ENCODE assay signal across 9 mouse cellular contexts in the genomic region with DNA sequence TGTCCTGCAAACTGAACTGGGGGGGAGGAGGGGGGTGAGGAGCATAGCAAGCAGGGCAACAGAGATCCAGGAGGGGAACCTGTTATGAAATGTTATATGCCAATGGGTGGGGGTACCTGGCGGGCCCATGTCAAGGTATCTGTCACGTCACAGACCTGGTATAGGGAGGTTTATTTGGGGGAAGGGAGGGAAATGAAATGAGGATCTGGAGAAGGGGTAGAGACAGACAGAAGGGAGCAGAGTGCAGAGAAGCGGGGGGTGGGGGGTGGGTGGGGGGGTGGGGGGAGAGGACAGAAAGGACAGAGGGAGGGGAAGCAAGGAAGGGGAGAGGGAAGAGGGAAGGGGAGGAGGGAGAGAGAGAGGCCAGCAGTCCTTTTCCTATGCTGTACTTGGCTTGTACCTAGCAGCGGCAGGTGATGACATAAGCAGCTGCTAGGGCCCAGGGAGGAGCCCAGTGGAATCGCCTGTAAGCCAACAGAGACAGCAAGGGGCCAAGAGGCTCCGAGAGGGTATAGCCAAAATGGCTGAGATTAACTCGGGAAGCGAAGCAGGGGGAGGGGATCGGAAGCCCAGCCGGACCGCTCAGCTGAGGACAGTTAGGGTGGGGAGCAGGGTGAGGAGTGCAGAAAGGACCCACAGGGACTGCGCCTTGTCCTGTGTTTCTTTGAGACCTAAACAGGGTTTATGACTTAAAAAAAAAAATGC. TPM values are rescaled to one million over a fixed set of nuclear protein-coding genes. Genes with fewer than 3 reads are reported as not detected.
DNase-seq lines count a peak whose midpoint lies in the region; ATAC-seq and TF ChIP-seq lines count a peak whose summit lies in the region.
"Had no signal": no experiment of that assay in that cellular context is flagged by ENCODE, and none has a peak within 500 bp of the region (broad histone marks: within the 10 kb centered on the region; RNA-seq: fewer than 3 reads in every experiment).

No protein-coding gene starts in this region.

- no peak for TF ChIP-seq CTCF in lung, embryonic 14.5 days (IDR thresholded peaks at IDR 0.05; ENCODE audit: low read depth)
- no peak for TF ChIP-seq CTCF in hindbrain, postnatal 0 days (IDR thresholded peaks at IDR 0.05; ENCODE audit: low read depth)

- H3K27me3 ChIP-seq in lung, embryonic 14.5 days (ENCODE audit: insufficient read depth, low read length): no peaks in the 10 kb centered on the region
- no peaks in the 10 kb centered on the region for H3K27me3 ChIP-seq in embryonic facial prominence, embryonic 15.5 days
- no peaks in the 10 kb centered on the region for H3K27me3 ChIP-seq in hindbrain, postnatal 0 days (ENCODE audit: insufficient read depth, low read length)

- H3K9me3 ChIP-seq in lung, embryonic 14.5 days (ENCODE audit: low read depth, low read length): no peaks in the 10 kb centered on the region
- no peaks in the 10 kb centered on the region for H3K9me3 ChIP-seq in embryonic facial prominence, embryonic 15.5 days (replicated peaks)
- no peaks in the 10 kb centered on the region for H3K9me3 ChIP-seq in hindbrain, postnatal 0 days (ENCODE audit: low read length)

- peak overlapping the region; percentile 67 for H3K4me2 ChIP-seq in lung, embryonic 14.5 days
- H3K4me2 ChIP-seq in embryonic facial prominence, embryonic 15.5 days (replicated peaks): peak overlapping the region; percentile 54
- peak overlapping the region; percentile 56 for H3K4me2 ChIP-seq in hindbrain, postnatal 0 days (ENCODE audit: low read depth, low read length)

- peak overlapping the region; percentile 30 for H3K9ac ChIP-seq in lung, embryonic 14.5 days
- no peak overlapping the region for H3K9ac ChIP-seq in embryonic facial prominence, embryonic 15.5 days
- H3K9ac ChIP-seq in hindbrain, postnatal 0 days (replicated peaks; ENCODE audit: low read length): 0 out of 2 replicates have a peak overlapping the region, but pooled peaks have one; percentile 28

- H3K4me3 ChIP-seq in lung, embryonic 14.5 days (ENCODE audit: low read depth, low read length): peak overlapping the region; percentile 21
- H3K4me3 ChIP-seq in embryonic facial prominence, embryonic 15.5 days (replicated peaks): peak overlapping the region; percentile 35
- H3K4me3 ChIP-seq in hindbrain, postnatal 0 days (ENCODE audit: low read length): peak overlapping the region; percentile 25

- 9% methylated on average over 11 of the region's 12 CpGs for WGBS in lung, embryonic 14.5 days
- WGBS in embryonic facial prominence, embryonic 15.5 days: 7% methylated on average over 12 of the region's 12 CpGs
- WGBS in hindbrain, postnatal 0 days: 17% methylated on average over 12 of the region's 12 CpGs

- H3K36me3 ChIP-seq in lung, embryonic 14.5 days (ENCODE audit: insufficient read depth): no peaks in the 10 kb centered on the region
- no peaks in the 10 kb centered on the region for H3K36me3 ChIP-seq in embryonic facial prominence, embryonic 15.5 days
- no peaks in the 10 kb centered on the region for H3K36me3 ChIP-seq in hindbrain, postnatal 0 days (ENCODE audit: insufficient read depth, low read length)

- H3K4me1 ChIP-seq in lung, embryonic 14.5 days (ENCODE audit: insufficient read depth): peaks cover 6% of the 10 kb centered on the region; the same call in 1 of the 2 replicates
- H3K4me1 ChIP-seq in embryonic facial prominence, embryonic 15.5 days: 0 out of 2 replicates have a peak, but pooled peaks cover 7% of the 10 kb centered on the region
- no peaks in the 10 kb centered on the region for H3K4me1 ChIP-seq in hindbrain, postnatal 0 days (ENCODE audit: insufficient read depth, low read length)

- peak; percentile 90 for ATAC-seq in lung, embryonic 14.5 days (ENCODE audit: insufficient read depth)
- ATAC-seq in embryonic facial prominence, embryonic 15.5 days (ENCODE audit: insufficient number of reproducible peaks, low FRiP score, low TSS enrichment, low read depth): no peak
- peak; percentile 55 for ATAC-seq in hindbrain, postnatal 0 days

- no peak overlapping the region; the same call in 1 of the 2 replicates for H3K27ac ChIP-seq in lung, embryonic 14.5 days (ENCODE audit: low read depth)
- no peak overlapping the region for H3K27ac ChIP-seq in embryonic facial prominence, embryonic 15.5 days (replicated peaks)
- H3K27ac ChIP-seq in hindbrain, postnatal 0 days: no peak overlapping the region

- peak; percentile 71 for DNase-seq in lung, embryonic 14.5 days
- no peak for DNase-seq in lung, postnatal 25 days (ENCODE audit: low spot score)
- peak; percentile 37 for DNase-seq in hindbrain, postnatal 0 days (ENCODE audit: low spot score)
- DNase-seq in mesoderm, embryonic 11.5 days (ENCODE audit: low read depth, low spot score): peak; percentile 49
- DNase-seq in yolk sac, embryonic 10.5 days (ENCODE audit: low spot score): peak; percentile 4
- no peak for DNase-seq in T-cell, adult 2 months (ENCODE audit: low spot score)
- no peak for DNase-seq in gastrocnemius, adult 18-20 months (ENCODE audit: low spot score)

RNA-seq across cellular contexts. Expression of a gene that starts 14.5 kb away (rescaled TPM):
- not detected in 2 replicates for polyA plus RNA-seq in lung, embryonic 14.5 days (2014; fragmentation: Nextera tagmentation; extraction: Ambion mirVana)
- polyA plus RNA-seq in embryonic facial prominence, embryonic 15.5 days (2015; fragmentation: Nextera tagmentation; extraction: Ambion mirVana): not detected in 2 replicates
- total RNA-seq in hindbrain, postnatal 0 days (2014; rRNA removed): not detected in 2 replicates
- polyA plus RNA-seq in hindbrain, postnatal 0 days (2015; fragmentation: Nextera tagmentation; extraction: Ambion mirVana): not detected in 2 replicates
- total RNA-seq in gastrocnemius, adult 18-20 months (2021): not detected
- total RNA-seq: adrenal gland, adult 18-20 months had no signal

Comparison
In these comparisons a context has a peak if more than half of its experiments do, and no peak if none do; other contexts are left out.
1. DNase-seq: peak in lung, embryonic 14.5 days (single experiment), hindbrain, postnatal 0 days (single experiment), mesoderm, embryonic 11.5 days (single experiment) and yolk sac, embryonic 10.5 days (single experiment); none in lung, postnatal 25 days (single experiment), T-cell, adult 2 months (single experiment) and gastrocnemius, adult 18-20 months (single experiment).
2. Peak in every context shown above with its lines, with median percentiles within 50 percentile points of each other: H3K4me2 ChIP-seq and H3K4me3 ChIP-seq.